Mouse (Mus musculus): Measurements from ENCODE around the gene Srpk3.

DNA sequence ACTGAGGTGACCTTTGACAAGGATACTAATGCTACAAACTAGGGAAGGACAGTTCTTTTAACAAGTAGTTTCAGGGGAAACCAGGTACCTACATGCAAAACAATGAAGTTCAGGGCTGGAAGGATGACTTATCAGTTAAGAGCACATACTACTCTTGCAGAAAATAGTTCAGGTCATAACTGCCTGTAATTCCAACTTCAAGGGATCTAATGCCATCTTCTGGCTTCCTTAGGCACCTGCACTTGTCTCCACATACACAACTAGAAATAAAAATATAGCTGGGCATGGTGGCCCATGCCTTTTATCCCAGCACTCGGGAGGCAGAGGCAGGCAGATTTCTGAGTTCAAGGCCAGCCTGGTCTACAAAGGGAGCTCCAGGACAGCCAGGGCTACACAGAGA is 25.2 kb upstream of the Srpk3 start:
- TF ChIP-seq CTCF (IDR thresholded peaks at IDR 0.05; ENCODE audit: control insufficient read depth, insufficient read depth, low read length) (no peak), POLR2A (IDR thresholded peaks at IDR 0.05; ENCODE audit: borderline replicate concordance, control insufficient read depth, low read depth, low read length) (no peak)

Data from bone marrow, adult 2 months (tissue).